Mouse (Mus musculus) bone marrow, adult 2 months (tissue): Measurements from ENCODE around the gene Gm20662.

Experiments used
- CTCF ChIP-seq: fragments of 200-500 bp; IDR thresholded peaks from 2 replicates; pipeline ENCODE4 v1.5.1; 2011; ENCODE audit warnings: low read length, control low read depth; ENCODE audit not compliant: control insufficient read depth, insufficient read depth
- POLR2A ChIP-seq: fragments of 200-500 bp; IDR thresholded peaks from 2 replicates; pipeline ENCODE4 v1.6.1; 2011; ENCODE audit warnings: low read depth, mild to moderate bottlenecking, control low read depth, low read length, borderline replicate concordance; ENCODE audit not compliant: control insufficient read depth

DNA sequence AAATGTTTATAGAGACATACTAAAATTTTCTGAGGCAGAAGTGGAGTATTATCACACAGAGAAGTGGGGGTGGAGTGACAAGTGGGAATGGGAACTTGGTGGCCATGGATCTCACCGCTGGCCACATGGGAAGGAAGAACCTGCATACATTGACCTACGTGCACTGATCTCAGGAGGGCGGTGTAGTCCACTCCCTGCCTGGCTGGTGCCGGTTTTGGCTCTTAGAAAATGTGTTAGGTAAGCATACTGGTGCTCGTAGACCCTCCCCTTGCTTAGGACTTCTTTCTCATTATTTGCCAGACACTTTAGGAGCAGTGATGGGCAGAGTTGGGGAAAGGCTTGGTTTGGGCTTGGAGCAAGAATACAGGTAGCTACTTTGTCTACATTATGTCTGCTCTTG is 11.9 kb downstream of the Gm20662 start:
- TF ChIP-seq CTCF, result no peak
- TF ChIP-seq POLR2A, result no peak
